Mouse (Mus musculus) cerebral cortex, adult 2 months (tissue): Measurements from ENCODE around the gene Ctsf.

Experiments used
- WGBS: fragments of 180-500 bp; shearing (Covaris S2); methylation state at CpG from one replicate; pipeline ENCODE4 v1.1.7; 2018; 5-methylcytosine and 5-hydroxymethylcytosine counted together

The Ctsf gene

DNA sequence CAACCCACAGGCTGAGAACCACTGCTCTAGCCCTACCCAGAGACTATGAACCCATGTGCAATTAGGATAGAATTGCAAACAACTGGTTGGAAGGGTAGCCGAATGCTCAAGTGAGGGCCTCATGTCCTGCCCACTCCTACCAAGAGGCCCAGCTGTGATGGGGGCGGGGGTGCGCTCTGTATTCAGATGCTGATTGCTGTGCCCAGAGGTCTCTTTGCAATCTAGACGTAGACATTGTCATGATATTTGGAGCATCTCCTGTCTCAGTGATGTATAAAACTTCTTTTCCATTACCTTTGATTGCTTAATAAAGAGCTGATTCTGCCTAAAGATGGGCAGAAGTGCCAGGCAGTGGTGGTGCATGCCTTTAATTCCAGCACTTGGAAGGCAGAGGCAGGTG, 5.1 kb upstream of the Ctsf start:
- 63% methylated on average over 4 of the region's 4 CpGs for WGBS

DNA sequence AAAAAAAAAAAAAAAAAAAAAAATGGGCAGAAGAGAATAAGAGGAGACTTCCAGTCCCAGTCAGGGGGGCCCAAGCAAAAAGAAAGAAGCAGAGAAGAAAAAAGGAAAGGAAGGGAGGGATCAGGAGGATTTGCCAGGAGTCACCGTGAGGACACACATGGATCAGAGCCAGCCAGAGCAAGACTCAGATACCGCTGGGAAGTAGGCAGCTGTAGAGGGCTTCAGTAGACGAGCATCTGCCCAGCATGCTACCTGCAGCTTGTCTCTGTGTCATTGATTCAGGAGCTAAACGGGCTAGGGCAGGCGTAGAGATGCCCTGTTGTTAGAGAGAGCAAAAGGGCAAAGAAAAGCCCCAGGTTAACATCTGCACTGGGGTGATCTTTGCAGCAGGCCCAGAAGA, 4.6 kb upstream of the Ctsf start:
- WGBS: 50% methylated on average over 5 of the region's 5 CpGs

GRCm38 (mm10) chr19:4855470-4855820, 515 bp downstream of the Ctsf start:
- WGBS: 2% methylated on average over 14 of the region's 14 CpGs

- 62% methylated on average over 4 of the region's 4 CpGs for WGBS
Observed at GRCm38 (mm10) chr19:4855951-4856350, 1.0 kb downstream of the Ctsf start.

- 51% methylated on average over 6 of the region's 6 CpGs for WGBS
Observed at GRCm38 (mm10) chr19:4859081-4859480, 4.2 kb downstream of the Ctsf start.

DNA sequence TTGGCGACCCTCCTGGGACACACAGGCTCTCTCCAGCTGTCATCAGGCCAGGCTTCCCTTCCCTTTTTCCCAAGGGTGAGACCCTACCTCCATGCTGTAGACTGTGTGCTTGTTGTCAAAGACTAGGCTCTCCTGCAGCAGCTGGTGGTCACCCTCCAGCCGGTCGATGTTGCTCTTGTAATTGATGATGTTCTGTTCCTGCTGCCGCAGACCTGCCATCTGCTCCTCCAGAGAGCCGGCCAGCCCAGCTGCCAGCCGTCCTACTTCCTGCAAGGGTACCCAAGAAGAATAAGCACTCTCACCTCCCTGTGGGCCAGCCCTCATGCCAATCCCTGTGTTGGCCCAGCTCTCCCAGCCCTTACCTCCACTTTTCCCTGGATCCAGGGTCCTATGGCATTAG, 8.1 kb downstream of the Ctsf start:
- WGBS: 74% methylated on average over 6 of the region's 6 CpGs

- 21% methylated on average over 17 of the region's 17 CpGs for WGBS
Observed at GRCm38 (mm10) chr19:4865147-4865546, 10.2 kb downstream of the Ctsf start.

DNA sequence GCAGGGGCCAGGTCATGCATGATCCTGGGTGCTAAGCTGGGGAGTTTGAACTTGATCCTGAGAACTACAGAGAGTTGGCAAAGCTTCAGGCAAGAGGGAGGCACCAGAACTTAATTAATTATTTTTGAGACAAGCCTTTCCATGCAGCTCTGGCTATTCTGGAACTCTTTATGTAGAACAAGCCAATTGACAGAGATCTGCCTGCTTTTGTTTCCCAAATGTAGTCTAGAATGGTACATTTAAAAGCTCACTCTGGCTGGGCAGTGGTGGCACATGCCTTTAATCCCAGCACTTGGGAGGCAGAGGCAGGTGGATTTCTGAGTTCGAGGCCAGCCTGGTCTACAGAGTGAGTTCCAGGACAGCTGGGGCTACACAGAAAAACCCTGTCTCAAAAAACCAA, 19.7 kb downstream of the Ctsf start:
- 74% methylated on average over 1 of the region's 1 CpGs for WGBS

DNA sequence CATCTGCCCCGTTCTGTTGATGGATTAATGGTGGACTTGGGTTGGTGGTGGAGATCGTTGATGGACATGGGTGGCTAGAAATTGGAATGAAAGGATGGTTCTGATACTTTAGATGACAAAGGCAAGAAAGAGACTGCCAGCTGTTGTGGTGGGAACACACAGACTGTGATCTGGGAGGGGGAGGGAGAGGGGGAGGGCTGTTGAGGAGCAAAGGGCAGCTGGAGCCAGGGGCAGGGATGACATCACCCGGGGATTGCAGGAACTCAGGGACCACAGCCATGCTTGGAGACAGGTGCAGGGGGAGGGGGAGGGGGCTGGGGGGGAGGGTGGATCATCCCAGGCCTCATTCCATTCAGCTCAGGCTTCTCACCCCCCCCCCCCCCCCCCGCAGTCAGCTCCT, 21.3 kb downstream of the Ctsf start:
- WGBS: 71% methylated on average over 4 of the region's 4 CpGs

DNA sequence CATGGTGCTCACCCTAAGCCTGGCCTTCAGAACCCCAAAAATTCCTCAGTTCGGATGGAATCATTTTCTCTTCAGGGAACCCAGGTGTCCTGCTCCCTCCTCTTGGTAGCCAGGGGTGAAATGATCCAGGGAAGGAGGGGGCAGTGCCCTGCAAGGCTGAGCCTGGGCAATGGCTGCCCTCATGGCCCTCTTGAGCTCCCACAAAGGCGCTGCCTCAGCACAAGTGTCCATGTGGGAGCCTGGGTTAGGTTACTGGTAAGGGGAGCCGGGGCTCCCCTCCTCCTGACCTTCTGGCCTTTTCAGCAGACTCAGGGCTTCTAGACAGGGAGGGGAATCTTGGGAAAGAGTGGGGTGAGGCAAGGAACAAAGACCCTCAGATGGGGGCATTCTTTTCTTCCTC, 21.8 kb downstream of the Ctsf start:
- WGBS: 70% methylated on average over 3 of the region's 3 CpGs

GRCm38 (mm10) chr19:4877785-4878184, 22.9 kb downstream of the Ctsf start, which contains the start of gene Actn3:
Actn3 (minus strand) TSS chr19:4877909.
- WGBS: 9% methylated on average over 17 of the region's 17 CpGs

DNA sequence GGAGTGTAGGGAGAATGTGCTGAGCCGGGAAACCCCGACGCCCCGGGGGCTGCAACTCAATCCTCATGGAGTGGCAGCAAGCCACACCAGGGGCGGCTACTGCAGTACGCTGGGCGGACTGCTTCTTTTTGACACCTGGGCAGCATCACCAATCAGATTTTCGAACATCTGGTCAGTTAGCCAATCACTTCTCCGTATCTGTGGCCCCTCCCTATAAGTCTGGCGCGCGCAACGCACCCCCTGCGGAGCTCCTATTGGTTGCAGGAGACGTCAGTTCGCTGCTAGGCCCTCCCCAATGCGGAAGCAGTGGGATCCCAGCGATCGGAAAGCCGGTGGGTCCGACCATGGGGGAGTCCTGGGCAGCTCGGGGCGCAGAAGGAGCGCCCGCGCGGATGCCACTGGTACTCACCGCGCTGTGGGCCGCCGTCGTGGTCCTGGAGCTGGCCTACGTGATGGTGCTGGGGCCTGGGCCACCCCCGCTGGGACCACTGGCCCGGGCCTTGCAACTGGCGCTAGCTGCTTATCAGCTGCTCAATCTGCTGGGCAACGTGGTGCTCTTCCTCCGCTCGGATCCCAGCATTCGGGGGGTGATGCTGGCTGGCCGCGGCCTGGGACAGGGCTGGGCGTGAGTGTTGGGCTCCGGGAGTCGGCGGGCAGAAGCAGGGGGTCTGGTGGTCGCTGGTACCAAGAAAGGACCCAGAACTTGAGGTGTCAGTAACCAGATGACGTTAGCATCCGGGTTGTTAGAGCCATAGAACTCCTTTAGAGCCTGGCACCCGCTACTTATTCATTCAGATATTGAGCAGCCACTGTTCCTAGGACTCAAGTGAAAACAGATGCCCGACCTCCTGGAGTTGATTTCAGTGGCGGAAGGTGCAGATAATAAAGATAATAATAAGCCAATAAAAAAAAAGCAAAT, 23.7 kb downstream of the Ctsf start, which contains the start of gene Zdhhc24:
Gene Zdhhc24, plus strand, starts transcription at position 264 of the 919 bp plus-strand sequence.
- 1% methylated on average over 52 of the region's 52 CpGs for WGBS

DNA sequence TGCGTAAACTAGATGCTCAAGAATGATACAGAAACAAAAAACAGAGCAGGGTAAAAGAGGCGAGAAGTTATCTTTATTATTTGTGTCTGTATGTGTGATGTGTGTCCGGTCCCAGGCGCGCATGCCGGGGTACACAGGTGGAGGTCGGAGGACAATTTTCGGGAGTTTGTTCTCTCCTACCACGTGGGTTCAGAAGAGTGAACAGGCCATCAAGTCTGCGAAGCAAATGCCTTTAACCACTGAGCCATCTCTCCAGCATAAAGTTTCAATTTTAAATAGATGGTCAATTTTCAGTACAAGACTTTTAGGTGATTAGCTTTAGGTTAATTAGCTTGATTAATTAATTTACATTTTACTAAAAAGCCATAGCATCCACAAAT, 24.4 kb downstream of the Ctsf start:
- 62% methylated on average over 10 of the region's 10 CpGs for WGBS

GRCm38 (mm10) chr19:4883961-4884360, 29.0 kb downstream of the Ctsf start:
- WGBS: 84% methylated on average over 4 of the region's 4 CpGs

DNA sequence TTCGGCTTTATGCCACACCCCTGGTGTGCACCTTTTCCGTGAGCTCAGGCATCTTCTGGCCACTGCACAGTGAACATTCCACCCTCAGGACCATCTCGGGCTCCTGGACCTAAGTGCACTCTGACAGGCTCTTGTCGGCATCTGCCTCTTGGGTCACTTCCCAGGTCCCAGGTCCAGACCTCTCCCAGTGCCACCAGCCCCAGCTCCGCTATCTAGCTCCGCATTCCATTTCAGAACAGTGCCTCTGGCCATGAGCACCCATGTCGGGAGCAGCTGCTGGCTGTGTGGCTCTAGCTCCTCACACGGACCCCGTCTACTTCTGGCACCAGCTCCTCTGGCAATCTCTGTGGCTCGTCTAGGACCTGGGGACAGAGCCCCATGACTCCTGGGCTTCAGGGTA, 34.9 kb downstream of the Ctsf start:
- 88% methylated on average over 10 of the region's 10 CpGs for WGBS

GRCm38 (mm10) chr19:4891798-4892197, 36.9 kb downstream of the Ctsf start:
- whole genome bisulfite sequencing: 84% methylated on average over 3 of the region's 3 CpGs

DNA sequence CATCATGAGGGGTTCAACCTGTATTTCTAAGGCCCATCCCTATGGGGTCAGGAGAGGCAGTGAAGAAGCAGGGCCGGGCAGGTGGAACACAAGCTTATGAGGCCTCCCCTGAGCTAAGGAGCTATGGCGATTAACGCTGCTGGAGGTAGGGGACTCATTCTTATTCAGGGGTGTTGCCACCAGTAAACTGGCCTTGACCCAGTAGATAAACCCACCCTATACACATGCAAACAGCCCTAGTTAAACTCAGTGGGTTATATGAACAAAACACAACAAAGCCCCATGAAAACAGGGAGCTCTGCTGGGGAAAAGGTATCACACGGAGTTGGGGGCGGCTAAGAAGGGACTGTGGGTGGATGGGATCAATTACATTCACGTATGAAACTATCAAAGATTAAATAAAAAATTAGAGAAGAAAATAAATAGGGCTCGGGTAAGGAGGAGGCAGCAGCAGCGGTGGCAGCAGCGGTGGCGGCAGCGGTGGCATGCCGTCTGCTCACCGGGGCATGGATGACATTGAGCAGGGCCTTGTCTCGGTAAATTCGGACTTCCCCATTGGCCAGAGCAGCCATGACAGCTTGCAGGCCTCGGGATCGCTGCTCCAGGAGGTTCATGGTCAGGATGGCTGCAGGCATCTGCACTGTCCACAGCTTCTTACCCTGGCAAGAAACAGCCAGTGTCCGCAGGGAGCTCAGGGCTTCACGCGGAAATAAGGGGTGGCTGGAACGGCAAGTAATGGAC, 42.0 kb downstream of the Ctsf start:
- 70% methylated on average over 21 of the region's 21 CpGs for WGBS

DNA sequence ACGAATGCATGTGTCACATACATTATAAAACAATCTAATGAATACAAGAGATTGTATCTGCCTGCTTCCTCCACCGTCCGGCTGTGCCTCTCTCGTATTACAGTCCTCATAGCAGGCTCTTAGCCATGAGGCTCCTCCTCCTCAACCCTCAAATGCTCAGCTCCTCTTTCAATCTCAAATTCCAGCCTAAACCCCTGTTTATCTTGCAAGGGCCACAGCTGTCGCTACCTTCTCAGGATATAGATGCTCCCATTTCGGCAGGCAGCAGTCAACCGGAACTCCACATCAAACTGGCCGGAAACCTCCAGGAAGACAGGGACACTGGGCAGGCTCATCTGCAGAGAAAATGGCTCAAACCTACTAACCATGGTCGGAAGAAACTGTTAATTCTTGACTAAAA, 44.0 kb downstream of the Ctsf start:
- 87% methylated on average over 9 of the region's 9 CpGs for WGBS

- 76% methylated on average over 3 of the region's 3 CpGs for WGBS
Observed at GRCm38 (mm10) chr19:4899888-4900287, 45.0 kb downstream of the Ctsf start.

GRCm38 (mm10) chr19:4905979-4906794, 51.3 kb downstream of the Ctsf start, which contains the start of gene Bbs1:
Bbs1 (minus strand) TSS chr19:4906628.
- WGBS: 4% methylated on average over 31 of the region's 31 CpGs

DNA sequence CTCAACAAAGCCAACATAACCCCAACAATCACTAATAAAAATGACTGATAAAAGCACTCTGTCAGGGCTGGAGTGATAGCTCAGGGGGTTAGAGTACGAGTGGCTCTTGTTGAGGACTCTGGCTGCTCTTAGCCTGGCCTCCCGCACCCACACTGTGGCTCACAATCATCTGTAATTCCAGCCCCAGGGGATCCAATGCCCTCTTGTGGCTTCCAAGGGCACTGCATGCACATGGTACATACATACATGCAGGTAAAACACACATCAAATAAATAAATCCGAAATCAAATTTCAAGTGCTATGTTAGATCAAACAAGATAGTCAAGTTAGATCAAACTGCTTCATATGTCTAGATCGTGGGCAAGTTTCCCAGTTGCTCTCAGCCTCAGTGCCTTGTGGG, 53.2 kb downstream of the Ctsf start:
- 80% methylated on average over 4 of the region's 4 CpGs for WGBS

- 92% methylated on average over 7 of the region's 7 CpGs for WGBS
Observed at GRCm38 (mm10) chr19:4909376-4909775, 54.4 kb downstream of the Ctsf start.
